Mouse (Mus musculus): ENCODE measurements at regions not wholly inside any gene's neighbourhood (a gene's known extent, or its start where the extent isn't known, plus 50 kb on each side); places are given as distances from the start of the nearest gene placed in this dataset.

DNA sequence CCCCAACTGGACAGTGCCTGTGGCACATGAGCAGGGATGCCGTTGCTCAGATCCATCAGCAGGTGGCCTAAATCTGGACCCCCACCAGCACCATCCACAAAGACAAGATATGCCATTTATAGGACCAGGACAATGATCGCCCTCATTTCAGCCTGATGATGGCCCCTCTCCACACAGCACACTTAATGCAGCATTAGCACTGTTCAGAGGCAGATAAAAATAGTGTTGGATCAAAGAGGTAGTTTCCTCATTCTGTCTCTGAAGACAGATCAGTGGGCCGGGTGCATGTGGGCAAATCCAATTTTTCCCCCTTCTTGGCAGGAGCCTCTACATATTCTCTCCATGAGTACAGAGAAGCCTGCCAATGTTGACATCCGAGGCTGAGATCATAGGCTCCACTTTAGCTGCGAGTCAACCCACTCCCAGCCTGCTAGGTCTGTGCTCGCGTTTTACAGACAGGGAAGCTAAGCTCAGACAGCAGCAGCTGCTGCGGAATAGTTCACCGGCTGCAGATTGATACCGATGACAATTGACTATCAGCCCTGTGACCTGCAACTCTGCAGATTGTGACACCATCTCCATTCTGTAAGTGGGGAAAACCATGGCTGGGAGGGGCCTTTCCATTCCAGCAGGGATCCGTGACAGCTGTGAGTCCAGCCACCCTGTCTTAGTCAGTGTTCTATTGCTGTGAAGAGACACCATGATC lies 188.7 kb upstream of the Hs6st1 start:
- TF ChIP-seq CTCF (IDR thresholded peaks at IDR 0.05; ENCODE audit: borderline replicate concordance, insufficient read depth, low read depth, low read length) (peak; percentile 27; the same call in 1 of the 2 replicates), POLR2A (IDR thresholded peaks at IDR 0.05; ENCODE audit: borderline replicate concordance, insufficient read depth, low read length) (no peak)
